Mouse (Mus musculus): ENCODE measurements around the gene Rab43. TPM values are rescaled to one million over a fixed set of nuclear protein-coding genes. Genes with fewer than 3 reads are reported as not detected.

The Rab43 gene
- polyA plus RNA-seq, 1 experiment from 2014 or later: 8.0 TPM

- Histone ChIP-seq H3K36me3 (ENCODE audit: control insufficient read depth, insufficient read depth) (no peaks in the 10 kb centered on the region), H3K9ac (replicated peaks; ENCODE audit: low read depth, low read length) (no peak overlapping the region), H3K27me3 (replicated peaks; ENCODE audit: control insufficient read depth, insufficient read depth, low read length) (no peaks in the 10 kb centered on the region), H3K4me2 (ENCODE audit: low read length) (no peak overlapping the region), H3K27ac (ENCODE audit: low read length) (no peak overlapping the region), H3K9me3 (ENCODE audit: control insufficient read depth, low read length) (no peaks in the 10 kb centered on the region), H3K4me3 (replicated peaks; ENCODE audit: low read length) (no peak overlapping the region), H3K4me1 (replicated peaks; ENCODE audit: control insufficient read depth, insufficient read depth, low read length) (no peaks in the 10 kb centered on the region)
- WGBS: 78% methylated on average over 7 of the region's 7 CpGs
- no peak for ATAC-seq
Observed at GRCm38 (mm10) chr6:87804886-87805285, 7.1 kb downstream of the Rab43 start.

GRCm38 (mm10) chr6:87804036-87804435, 7.9 kb downstream of the Rab43 start:
- WGBS: 88% methylated on average over 1 of the region's 1 CpGs
- H3K4me1 ChIP-seq (replicated peaks; ENCODE audit: control insufficient read depth, insufficient read depth, low read length): no peaks in the 10 kb centered on the region

GRCm38 (mm10) chr6:87802462-87802861, 9.5 kb downstream of the Rab43 start:
- 89% methylated on average over 7 of the region's 7 CpGs for WGBS
- Histone ChIP-seq H3K4me2 (ENCODE audit: low read length) (no peak overlapping the region), H3K27me3 (replicated peaks; ENCODE audit: control insufficient read depth, insufficient read depth, low read length) (no peaks in the 10 kb centered on the region), H3K4me1 (replicated peaks; ENCODE audit: control insufficient read depth, insufficient read depth, low read length) (no peaks in the 10 kb centered on the region), H3K9ac (replicated peaks; ENCODE audit: low read depth, low read length) (no peak overlapping the region), H3K36me3 (ENCODE audit: control insufficient read depth, insufficient read depth) (no peaks in the 10 kb centered on the region), H3K4me3 (replicated peaks; ENCODE audit: low read length) (no peak overlapping the region), H3K27ac (ENCODE audit: low read length) (no peak overlapping the region), H3K9me3 (ENCODE audit: control insufficient read depth, low read length) (no peaks in the 10 kb centered on the region)
- ATAC-seq: no peak

More at GRCm38 (mm10) chr6:87804036-87804435, 7.9 kb downstream of the Rab43 start:
- H3K9ac ChIP-seq (replicated peaks; ENCODE audit: low read depth, low read length): no peak overlapping the region
- no peak for ATAC-seq
- H3K4me3 ChIP-seq (replicated peaks; ENCODE audit: low read length): no peak overlapping the region
- no peaks in the 10 kb centered on the region for H3K27me3 ChIP-seq (replicated peaks; ENCODE audit: control insufficient read depth, insufficient read depth, low read length)
- no peaks in the 10 kb centered on the region for H3K9me3 ChIP-seq (ENCODE audit: control insufficient read depth, low read length)
- no peaks in the 10 kb centered on the region for H3K36me3 ChIP-seq (ENCODE audit: control insufficient read depth, insufficient read depth)
- no peak overlapping the region for H3K4me2 ChIP-seq (ENCODE audit: low read length)
- no peak overlapping the region for H3K27ac ChIP-seq (ENCODE audit: low read length)

DNA sequence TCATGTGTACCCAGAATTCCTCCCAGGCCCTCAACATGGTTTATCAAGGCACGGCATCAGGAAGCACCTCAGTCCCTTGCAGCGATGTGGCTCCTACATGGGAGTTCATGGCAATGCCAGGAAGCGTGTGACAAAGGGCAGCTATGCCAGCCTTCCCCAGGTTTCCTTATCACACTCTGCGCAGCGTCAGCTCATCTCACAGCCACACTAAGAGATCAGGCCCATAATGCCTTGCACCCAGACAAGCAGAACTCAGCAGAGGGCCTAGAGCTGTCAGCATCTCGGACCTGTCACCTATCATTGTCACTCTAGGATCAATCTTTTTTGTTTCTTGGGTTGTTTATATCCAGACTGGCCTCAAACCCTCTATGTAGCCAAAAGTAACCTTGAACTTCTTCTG, 12.4 kb downstream of the Rab43 start:
- Histone ChIP-seq H3K27ac (ENCODE audit: low read length) (no peak overlapping the region), H3K4me1 (replicated peaks; ENCODE audit: control insufficient read depth, insufficient read depth, low read length) (no peaks in the 10 kb centered on the region), H3K9ac (replicated peaks; ENCODE audit: low read depth, low read length) (no peak overlapping the region), H3K9me3 (ENCODE audit: control insufficient read depth, low read length) (no peaks in the 10 kb centered on the region), H3K27me3 (replicated peaks; ENCODE audit: control insufficient read depth, insufficient read depth, low read length) (no peaks in the 10 kb centered on the region), H3K4me2 (ENCODE audit: low read length) (no peak overlapping the region), H3K4me3 (replicated peaks; ENCODE audit: low read length) (no peak overlapping the region), H3K36me3 (ENCODE audit: control insufficient read depth, insufficient read depth) (no peaks in the 10 kb centered on the region)
- WGBS: 93% methylated on average over 6 of the region's 6 CpGs
- no peak for ATAC-seq

GRCm38 (mm10) chr6:87797321-87797720, 14.6 kb downstream of the Rab43 start:
- Histone ChIP-seq H3K36me3 (ENCODE audit: control insufficient read depth, insufficient read depth) (no peaks in the 10 kb centered on the region), H3K4me2 (ENCODE audit: low read length) (no peak overlapping the region), H3K9ac (replicated peaks; ENCODE audit: low read depth, low read length) (no peak overlapping the region), H3K9me3 (ENCODE audit: control insufficient read depth, low read length) (no peaks in the 10 kb centered on the region), H3K27ac (ENCODE audit: low read length) (no peak overlapping the region), H3K27me3 (replicated peaks; ENCODE audit: control insufficient read depth, insufficient read depth, low read length) (no peaks in the 10 kb centered on the region), H3K4me3 (replicated peaks; ENCODE audit: low read length) (no peak overlapping the region), H3K4me1 (replicated peaks; ENCODE audit: control insufficient read depth, insufficient read depth, low read length) (no peaks in the 10 kb centered on the region)
- 62% methylated on average over 2 of the region's 2 CpGs for WGBS
- ATAC-seq: no peak

DNA sequence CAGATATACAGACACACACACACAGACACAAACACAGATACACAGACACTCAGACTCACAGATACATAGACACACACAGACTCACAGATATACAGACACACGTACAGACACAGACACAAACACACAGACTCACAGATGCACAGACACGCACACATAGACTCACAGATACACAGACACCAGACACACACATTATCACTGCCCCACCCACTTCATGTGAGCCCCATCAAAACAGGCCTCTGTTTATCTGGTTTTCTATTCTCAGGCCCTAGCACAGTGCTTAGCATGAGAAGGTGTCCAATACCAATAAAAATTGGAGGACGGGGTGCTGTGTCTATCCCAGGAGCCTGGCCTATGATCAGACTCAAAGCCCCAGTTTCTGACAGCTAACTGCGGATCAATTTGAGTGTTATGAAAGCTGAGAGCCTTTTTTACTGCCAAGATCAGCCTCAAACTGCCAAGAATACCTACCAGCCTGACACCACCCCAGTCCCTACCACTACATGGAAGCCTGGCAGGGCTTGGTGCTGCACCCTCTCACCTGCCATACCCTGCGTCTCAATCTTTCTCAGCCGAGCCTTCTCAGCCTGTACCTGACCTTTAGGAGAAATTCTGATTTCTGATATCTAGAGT, 15.6 kb downstream of the Rab43 start:
- Histone ChIP-seq H3K4me2 (ENCODE audit: low read length) (no peak overlapping the region), H3K9ac (replicated peaks; ENCODE audit: low read depth, low read length) (no peak overlapping the region), H3K36me3 (ENCODE audit: control insufficient read depth, insufficient read depth) (0 out of 2 replicates have a peak, but pooled peaks cover 3% of the 10 kb centered on the region), H3K27me3 (replicated peaks; ENCODE audit: control insufficient read depth, insufficient read depth, low read length) (no peaks in the 10 kb centered on the region), H3K4me3 (replicated peaks; ENCODE audit: low read length) (no peak overlapping the region), H3K27ac (ENCODE audit: low read length) (no peak overlapping the region), H3K4me1 (replicated peaks; ENCODE audit: control insufficient read depth, insufficient read depth, low read length) (no peaks in the 10 kb centered on the region), H3K9me3 (ENCODE audit: control insufficient read depth, low read length) (no peaks in the 10 kb centered on the region)
- no peak for ATAC-seq
- WGBS: 82% methylated on average over 6 of the region's 6 CpGs

DNA sequence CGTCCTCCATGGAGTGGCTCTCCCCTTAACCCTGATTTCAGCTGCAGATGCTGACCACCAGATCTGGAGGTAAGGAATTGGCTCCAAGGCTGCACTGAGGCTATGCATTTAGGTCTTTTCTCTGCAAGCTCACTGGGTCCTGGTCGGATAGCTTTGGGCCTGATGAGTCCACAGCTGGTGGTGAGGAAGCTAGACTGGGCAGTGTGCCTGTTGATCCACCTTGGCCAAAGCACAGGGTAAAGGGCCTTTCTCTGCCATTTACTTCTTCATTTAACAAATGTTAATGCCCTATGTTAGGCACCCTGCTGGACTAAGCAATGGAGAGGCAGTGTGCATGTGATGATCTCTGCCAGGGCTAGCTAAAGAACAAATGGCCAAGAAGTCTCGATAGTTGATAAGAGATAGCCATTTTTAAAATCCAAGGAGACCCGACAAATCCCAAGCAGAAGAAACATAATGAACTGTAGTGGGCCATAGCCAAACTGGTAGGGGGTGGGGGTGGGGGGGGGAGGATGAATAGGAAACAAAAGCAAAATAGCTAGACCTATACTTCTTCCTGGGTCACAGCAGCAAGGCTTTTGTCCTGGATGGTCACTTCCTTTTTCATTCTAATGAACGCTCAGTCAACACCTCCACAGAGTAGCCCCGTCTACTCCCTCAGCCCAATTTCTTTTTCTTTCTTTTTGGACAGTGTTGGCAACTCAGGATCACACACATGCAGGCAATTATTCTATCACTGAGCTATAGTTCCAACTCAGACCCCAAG, 16.4 kb downstream of the Rab43 start:
- no peak for ATAC-seq
- H3K27me3 ChIP-seq (replicated peaks; ENCODE audit: control insufficient read depth, insufficient read depth, low read length): no peaks in the 10 kb centered on the region
- no peak overlapping the region for H3K27ac ChIP-seq (ENCODE audit: low read length)
- no peak overlapping the region for H3K4me2 ChIP-seq (ENCODE audit: low read length)
- H3K4me1 ChIP-seq (replicated peaks; ENCODE audit: control insufficient read depth, insufficient read depth, low read length): no peaks in the 10 kb centered on the region
- H3K9ac ChIP-seq (replicated peaks; ENCODE audit: low read depth, low read length): no peak overlapping the region
- 0 out of 2 replicates have a peak, but pooled peaks cover 3% of the 10 kb centered on the region for H3K36me3 ChIP-seq (ENCODE audit: control insufficient read depth, insufficient read depth)
- WGBS: 54% methylated on average over 6 of the region's 6 CpGs
- no peak overlapping the region for H3K4me3 ChIP-seq (replicated peaks; ENCODE audit: low read length)
- H3K9me3 ChIP-seq (ENCODE audit: control insufficient read depth, low read length): no peaks in the 10 kb centered on the region

DNA sequence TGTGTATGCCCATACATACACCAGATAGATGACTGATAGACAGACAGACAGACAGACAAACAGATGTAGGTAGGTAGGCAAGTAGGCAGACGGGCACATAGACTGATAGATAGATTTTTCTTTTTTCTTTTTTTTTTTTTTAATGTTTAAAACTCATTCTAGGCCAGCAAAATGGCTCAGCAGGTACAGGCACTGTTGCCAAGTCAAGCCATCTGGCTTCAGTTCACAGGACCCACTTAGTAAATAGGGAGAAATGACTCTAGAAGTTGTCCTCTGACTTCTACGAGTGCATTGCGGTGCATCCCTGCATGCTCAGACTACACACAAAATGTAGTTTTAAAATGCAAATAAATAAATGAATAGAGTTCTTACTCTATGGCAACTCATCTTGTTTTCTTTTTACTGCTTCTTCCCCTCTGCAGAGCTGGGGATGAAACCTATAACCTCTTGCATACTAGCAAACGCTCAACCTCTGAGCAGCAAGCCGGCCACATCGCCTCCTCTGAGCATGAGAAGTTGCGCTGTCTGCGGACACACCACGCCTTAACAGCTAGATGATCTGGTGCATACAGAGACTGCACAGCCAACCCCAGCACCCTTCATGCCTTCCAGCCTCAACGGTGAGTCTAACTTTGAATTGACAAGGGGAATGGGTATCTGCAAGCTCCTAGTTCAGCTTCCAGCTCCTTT, 18.0 kb downstream of the Rab43 start:
- H3K4me3 ChIP-seq (replicated peaks; ENCODE audit: low read length): no peak overlapping the region
- H3K4me2 ChIP-seq (ENCODE audit: low read length): no peak overlapping the region
- 90% methylated on average over 10 of the region's 10 CpGs for WGBS
- H3K27me3 ChIP-seq (replicated peaks; ENCODE audit: control insufficient read depth, insufficient read depth, low read length): no peaks in the 10 kb centered on the region
- no peak overlapping the region for H3K27ac ChIP-seq (ENCODE audit: low read length)
- H3K9ac ChIP-seq (replicated peaks; ENCODE audit: low read depth, low read length): no peak overlapping the region
- H3K9me3 ChIP-seq (ENCODE audit: control insufficient read depth, low read length): no peaks in the 10 kb centered on the region
- H3K36me3 ChIP-seq (ENCODE audit: control insufficient read depth, insufficient read depth): 0 out of 2 replicates have a peak, but pooled peaks cover 3% of the 10 kb centered on the region
- no peak for ATAC-seq
- peaks cover 5% of the 10 kb centered on the region for H3K4me1 ChIP-seq (replicated peaks; ENCODE audit: control insufficient read depth, insufficient read depth, low read length)

- no peaks in the 10 kb centered on the region for H3K27me3 ChIP-seq (replicated peaks; ENCODE audit: control insufficient read depth, insufficient read depth, low read length)
- 0 out of 2 replicates have a peak, but pooled peaks cover 3% of the 10 kb centered on the region for H3K36me3 ChIP-seq (ENCODE audit: control insufficient read depth, insufficient read depth)
- no peak overlapping the region for H3K9ac ChIP-seq (replicated peaks; ENCODE audit: low read depth, low read length)
- H3K4me3 ChIP-seq (replicated peaks; ENCODE audit: low read length): no peak overlapping the region
- H3K9me3 ChIP-seq (ENCODE audit: control insufficient read depth, low read length): no peaks in the 10 kb centered on the region
- ATAC-seq: no peak
- 93% methylated on average over 5 of the region's 5 CpGs for WGBS
- peaks cover 5% of the 10 kb centered on the region for H3K4me1 ChIP-seq (replicated peaks; ENCODE audit: control insufficient read depth, insufficient read depth, low read length)
- no peak overlapping the region for H3K4me2 ChIP-seq (ENCODE audit: low read length)
- H3K27ac ChIP-seq (ENCODE audit: low read length): no peak overlapping the region
Observed at GRCm38 (mm10) chr6:87791826-87792225, 20.1 kb downstream of the Rab43 start.
